Mouse (Mus musculus) spleen, adult 2 months (tissue): ENCODE data around the gene Tufm.

ENCODE experiments used
- CTCF ChIP-seq: fragments of 200-500 bp; IDR thresholded peaks from 2 replicates; pipeline ENCODE4 v1.5.1; 2011; ENCODE audit warnings: mild to moderate bottlenecking, inconsistent platforms; ENCODE audit not compliant: insufficient read depth, insufficient read length, insufficient replicate concordance; ENCODE audit errors: extremely low read depth
- POLR2A ChIP-seq: fragments of 200-500 bp; IDR thresholded peaks from 2 replicates; pipeline ENCODE4 v1.6.1; 2011; ENCODE audit warnings: low read depth, low read length, inconsistent platforms

DNA sequence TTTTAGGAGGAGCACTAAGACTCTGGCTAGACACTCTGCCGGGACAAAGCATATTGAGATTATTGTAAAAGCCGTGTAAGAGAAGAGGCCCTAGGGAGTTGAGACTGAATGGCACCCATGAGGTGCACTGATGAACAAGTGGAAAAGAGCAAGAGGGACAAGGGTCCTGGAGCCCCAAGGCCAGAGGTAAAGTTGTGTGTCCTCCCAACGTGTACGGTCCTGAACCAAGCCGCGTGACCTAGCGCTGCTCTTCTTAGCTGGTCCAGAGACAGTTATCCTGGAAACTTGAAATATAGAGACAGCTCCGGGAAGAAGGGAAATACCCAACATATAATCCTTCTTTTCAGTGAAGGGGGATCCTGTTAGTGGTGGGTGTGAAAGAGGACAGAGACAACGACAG is 49.3 kb downstream of the Tufm start:
- no peak for TF ChIP-seq CTCF
- TF ChIP-seq POLR2A: no peak
